Mouse (Mus musculus): ENCODE data around the gene Mmp23. TPM values are rescaled to one million over a fixed set of nuclear protein-coding genes. Genes with fewer than 3 reads are reported as not detected.
A peak's percentile ranks its signal among the peaks of the same experiment; 100 is the strongest.
"Not testable (repeated sequence)": the region's sequence is repeated elsewhere in the genome, so short reads cannot be mapped to it uniquely, and the experiment has no call there.

Mmp23 gene
- polyA plus RNA-seq, 1 experiment = 3.7 TPM

DNA sequence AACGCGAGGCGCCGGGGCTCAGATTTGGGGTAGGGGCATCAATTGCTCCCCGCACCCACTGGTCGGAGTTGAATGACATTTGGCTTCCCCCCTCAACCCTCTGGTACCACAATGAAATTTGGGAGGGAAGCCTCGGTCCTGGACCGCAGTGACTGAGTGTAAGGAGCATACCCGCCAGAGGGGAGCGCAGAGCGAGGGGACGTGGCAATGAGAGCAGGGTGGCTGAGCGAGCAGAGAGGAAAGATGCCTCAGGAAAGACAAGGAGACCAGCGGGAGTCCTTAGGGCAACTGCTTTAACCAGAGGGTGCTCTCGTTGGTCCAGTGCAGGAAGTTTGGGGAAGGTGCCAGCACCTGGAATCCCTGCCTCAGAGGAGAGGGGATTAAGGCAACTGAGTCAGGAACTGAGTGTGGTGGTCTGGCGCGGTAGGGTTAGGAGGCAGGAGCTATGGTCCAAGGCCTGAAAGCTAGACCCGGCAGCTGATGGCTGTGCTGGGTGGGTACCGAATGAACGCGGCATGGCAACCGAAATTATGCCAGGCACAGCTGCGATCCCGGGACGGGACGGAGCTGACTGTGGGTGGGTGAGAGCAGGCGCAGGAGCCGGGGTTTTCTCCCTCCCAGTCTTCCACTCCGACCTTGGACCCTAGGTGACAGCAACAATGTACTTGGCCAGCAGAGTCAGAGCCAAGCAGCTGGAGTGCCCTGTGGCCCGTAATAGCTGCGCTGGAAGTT, 433 bp upstream of the Mmp23 start:
- peak overlapping the region; percentile 35 for H3K4me3 ChIP-seq (ENCODE audit: control insufficient read depth, low read depth, low read length)
- no peaks in the 10 kb centered on the region for H3K36me3 ChIP-seq (ENCODE audit: control insufficient read depth, insufficient read depth, low read length)
- peaks cover 37% of the 10 kb centered on the region for H3K4me1 ChIP-seq (ENCODE audit: control insufficient read depth, insufficient read depth, low read length)
- TF ChIP-seq CTCF (IDR thresholded peaks at IDR 0.05; ENCODE audit: control insufficient read depth, insufficient read depth, insufficient replicate concordance, low read depth, low read length) = no peak
- TF ChIP-seq POLR2A (IDR thresholded peaks at IDR 0.05; ENCODE audit: control insufficient read depth, low read depth, low read length) = no peak
- no peak overlapping the region for H3K27ac ChIP-seq (ENCODE audit: control insufficient read depth, insufficient read depth, low read depth, low read length)
- no peaks in the 10 kb centered on the region for H3K27me3 ChIP-seq (ENCODE audit: control insufficient read depth, insufficient read depth, low read length)

DNA sequence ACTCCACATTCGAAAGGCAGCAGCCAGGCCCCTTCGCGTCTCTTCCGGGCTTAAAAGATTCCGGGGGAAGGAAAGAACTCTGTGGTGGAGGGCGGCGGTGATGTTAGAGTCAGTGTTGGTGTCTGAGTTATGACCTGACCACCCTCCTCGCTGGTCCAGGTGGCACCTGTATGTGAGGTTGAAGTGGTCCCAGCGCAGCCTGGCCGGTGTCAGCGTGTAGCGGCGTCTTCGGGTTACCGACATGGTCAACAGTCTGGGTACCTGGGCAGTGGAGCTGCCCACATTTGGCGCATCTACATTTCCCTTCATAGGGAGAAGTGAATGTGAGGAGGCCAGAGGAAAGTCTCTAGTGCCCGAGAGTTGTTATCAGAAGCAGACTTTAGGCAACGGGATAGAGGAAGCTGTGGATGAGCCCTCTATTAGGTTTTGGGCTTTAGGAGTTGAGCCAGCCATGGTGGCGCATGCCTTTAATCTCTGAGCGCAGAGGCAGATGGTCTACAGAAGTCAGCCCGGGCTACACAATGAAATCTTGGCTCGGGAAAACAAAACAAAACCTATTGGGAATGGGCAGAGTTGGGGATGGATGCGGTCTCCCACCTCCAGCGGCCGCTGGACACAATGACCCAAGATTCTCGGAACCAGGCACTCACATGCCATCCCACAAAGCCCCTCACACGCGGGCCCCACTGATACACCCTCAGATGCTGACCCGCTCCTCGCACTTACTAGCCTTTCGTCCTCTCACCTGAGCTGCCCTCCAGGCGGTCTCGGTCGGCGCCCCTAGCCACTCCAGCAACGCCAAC, 700 bp downstream of the Mmp23 start:
- Histone ChIP-seq H3K36me3 (ENCODE audit: control insufficient read depth, insufficient read depth, low read length) (peaks cover 1% of the 10 kb centered on the region; the same call in 1 of the 2 replicates), H3K27ac (ENCODE audit: control insufficient read depth, insufficient read depth, low read depth, low read length) (no peak overlapping the region), H3K4me1 (ENCODE audit: control insufficient read depth, insufficient read depth, low read length) (peaks cover 37% of the 10 kb centered on the region), H3K27me3 (ENCODE audit: control insufficient read depth, insufficient read depth, low read length) (no peaks in the 10 kb centered on the region), H3K4me3 (ENCODE audit: control insufficient read depth, low read depth, low read length) (peak overlapping the region; percentile 35)
- no peak for TF ChIP-seq POLR2A (IDR thresholded peaks at IDR 0.05; ENCODE audit: control insufficient read depth, low read depth, low read length)
- no peak for TF ChIP-seq CTCF (IDR thresholded peaks at IDR 0.05; ENCODE audit: control insufficient read depth, insufficient read depth, insufficient replicate concordance, low read depth, low read length)

DNA sequence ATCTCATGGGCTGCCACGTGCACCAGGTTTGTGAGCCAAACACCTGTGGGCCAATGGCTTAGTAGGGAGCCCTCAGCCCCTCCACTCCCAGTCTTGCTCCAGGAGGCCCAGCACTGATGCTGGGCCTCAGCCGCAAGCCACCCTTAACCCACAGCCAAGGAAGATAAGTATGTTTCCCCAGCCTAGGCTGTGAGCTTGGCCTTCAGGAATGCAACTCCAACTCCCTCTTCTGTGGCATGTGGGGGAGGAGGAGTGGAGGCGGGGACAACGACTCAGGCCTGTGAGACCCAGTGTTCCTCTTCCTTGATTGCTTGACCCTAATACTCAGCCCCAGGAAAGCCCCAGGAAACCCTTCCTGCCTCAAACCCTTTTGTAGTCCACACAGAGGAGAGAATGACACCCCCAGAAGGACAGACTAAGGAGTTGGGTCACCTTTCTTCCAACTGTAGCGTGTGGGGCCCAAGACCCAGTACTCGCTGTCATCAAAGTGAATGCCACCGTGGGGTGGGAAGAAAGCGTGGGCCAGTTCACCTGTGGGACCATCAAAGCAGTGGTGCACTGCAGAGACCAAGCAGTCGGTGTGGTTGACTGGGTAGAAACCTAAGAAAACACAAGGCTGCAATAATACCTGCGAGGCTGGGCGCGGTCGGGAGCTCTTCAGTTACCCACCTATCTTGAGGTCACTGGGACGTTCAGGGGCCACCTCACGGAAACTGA, 1.5 kb downstream of the Mmp23 start:
- Histone ChIP-seq H3K27me3 (ENCODE audit: control insufficient read depth, insufficient read depth, low read length) (no peaks in the 10 kb centered on the region), H3K36me3 (ENCODE audit: control insufficient read depth, insufficient read depth, low read length) (peaks cover 1% of the 10 kb centered on the region; the same call in 1 of the 2 replicates), H3K4me1 (ENCODE audit: control insufficient read depth, insufficient read depth, low read length) (peaks cover 37% of the 10 kb centered on the region), H3K27ac (ENCODE audit: control insufficient read depth, insufficient read depth, low read depth, low read length) (peak overlapping the region; percentile 33; the same call in 1 of the 2 replicates), H3K4me3 (ENCODE audit: control insufficient read depth, low read depth, low read length) (no peak overlapping the region)
- TF ChIP-seq POLR2A (IDR thresholded peaks at IDR 0.05; ENCODE audit: control insufficient read depth, low read depth, low read length) (no peak), CTCF (IDR thresholded peaks at IDR 0.05; ENCODE audit: control insufficient read depth, insufficient read depth, insufficient replicate concordance, low read depth, low read length) (no peak)

DNA sequence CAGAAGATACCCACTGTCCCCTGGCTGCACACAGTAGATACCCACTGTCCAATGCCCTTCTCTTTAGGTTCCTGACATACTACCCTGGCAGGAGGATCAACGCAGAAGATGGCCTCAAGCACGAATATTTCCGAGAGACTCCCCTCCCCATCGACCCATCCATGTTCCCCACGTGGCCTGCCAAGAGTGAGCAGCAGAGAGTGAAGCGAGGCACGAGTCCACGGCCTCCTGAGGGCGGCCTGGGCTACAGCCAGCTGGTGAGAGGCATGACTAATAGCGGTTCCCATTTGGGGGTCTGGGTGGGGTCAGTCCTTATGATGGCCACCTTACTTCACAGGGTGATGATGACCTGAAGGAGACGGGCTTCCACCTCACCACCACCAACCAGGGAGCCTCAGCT, 3.8 kb downstream of the Mmp23 start:
- H3K4me1 ChIP-seq (ENCODE audit: control insufficient read depth, insufficient read depth, low read length) = peaks cover 27% of the 10 kb centered on the region
- no peak overlapping the region for H3K27ac ChIP-seq (ENCODE audit: control insufficient read depth, insufficient read depth, low read depth, low read length)
- no peak overlapping the region for H3K4me3 ChIP-seq (ENCODE audit: control insufficient read depth, low read depth, low read length)
- no peaks in the 10 kb centered on the region for H3K27me3 ChIP-seq (ENCODE audit: control insufficient read depth, insufficient read depth, low read length)
- H3K36me3 ChIP-seq (ENCODE audit: control insufficient read depth, insufficient read depth, low read length) = peaks cover 1% of the 10 kb centered on the region; the same call in 1 of the 2 replicates
- no peak for TF ChIP-seq POLR2A (IDR thresholded peaks at IDR 0.05; ENCODE audit: control insufficient read depth, low read depth, low read length)
- TF ChIP-seq CTCF (IDR thresholded peaks at IDR 0.05; ENCODE audit: control insufficient read depth, insufficient read depth, insufficient replicate concordance, low read depth, low read length) = no peak

DNA sequence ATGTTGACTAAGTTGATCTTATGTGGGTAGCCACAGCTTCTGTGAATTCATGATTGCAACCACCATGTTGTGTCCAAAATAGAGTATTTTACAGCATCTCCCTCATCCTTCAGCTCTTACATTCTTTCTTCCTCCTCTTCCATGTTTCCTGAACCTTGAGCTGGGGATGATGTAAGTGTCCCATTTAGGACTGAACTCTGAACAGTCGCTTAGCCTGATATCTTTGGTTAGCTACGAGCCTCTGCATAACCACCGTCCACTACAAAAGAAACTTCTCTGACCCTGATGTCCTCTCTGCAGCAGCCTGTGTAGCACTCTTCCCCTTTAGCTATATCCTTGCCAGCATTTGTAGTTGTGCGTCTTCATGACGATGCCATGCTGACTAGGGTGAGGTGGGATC, 7.5 kb downstream of the Mmp23 start:
- Histone ChIP-seq H3K4me1 (ENCODE audit: control insufficient read depth, insufficient read depth, low read length) (no peaks in the 10 kb centered on the region), H3K27ac (ENCODE audit: control insufficient read depth, insufficient read depth, low read depth, low read length) (no peak overlapping the region), H3K27me3 (ENCODE audit: control insufficient read depth, insufficient read depth, low read length) (no peaks in the 10 kb centered on the region), H3K4me3 (ENCODE audit: control insufficient read depth, low read depth, low read length) (no peak overlapping the region), H3K36me3 (ENCODE audit: control insufficient read depth, insufficient read depth, low read length) (peaks cover 7% of the 10 kb centered on the region)
- TF ChIP-seq POLR2A (IDR thresholded peaks at IDR 0.05; ENCODE audit: control insufficient read depth, low read depth, low read length) (no peak), CTCF (IDR thresholded peaks at IDR 0.05; ENCODE audit: control insufficient read depth, insufficient read depth, insufficient replicate concordance, low read depth, low read length) (no peak)

DNA sequence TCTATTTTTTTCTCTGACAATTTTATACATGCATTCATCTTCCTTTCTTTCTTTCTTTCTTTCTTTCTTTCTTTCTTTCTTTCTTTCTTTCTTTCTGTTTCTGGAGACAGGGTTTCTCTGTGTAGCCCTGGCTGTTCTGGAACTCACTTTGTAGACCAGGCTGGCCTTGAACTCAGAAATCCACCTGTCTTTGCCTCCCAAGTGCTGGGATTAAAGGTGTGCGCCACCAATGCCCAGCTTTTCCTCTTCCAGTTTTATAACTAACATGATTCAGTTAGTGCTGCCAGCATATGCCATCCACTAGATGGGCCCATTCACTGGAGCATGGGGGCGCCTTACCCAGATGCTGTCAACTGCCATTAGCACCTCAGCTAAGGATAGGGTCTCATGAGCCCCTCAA, 7.9 kb downstream of the Mmp23 start, which contains the start of gene Gm10563:
Gm10563 (minus strand) TSS at position 101 of the 400 bp plus-strand sequence.
- H3K4me1 ChIP-seq (ENCODE audit: control insufficient read depth, insufficient read depth, low read length); H3K36me3 ChIP-seq (ENCODE audit: control insufficient read depth, insufficient read depth, low read length): not testable (repeated sequence)

DNA sequence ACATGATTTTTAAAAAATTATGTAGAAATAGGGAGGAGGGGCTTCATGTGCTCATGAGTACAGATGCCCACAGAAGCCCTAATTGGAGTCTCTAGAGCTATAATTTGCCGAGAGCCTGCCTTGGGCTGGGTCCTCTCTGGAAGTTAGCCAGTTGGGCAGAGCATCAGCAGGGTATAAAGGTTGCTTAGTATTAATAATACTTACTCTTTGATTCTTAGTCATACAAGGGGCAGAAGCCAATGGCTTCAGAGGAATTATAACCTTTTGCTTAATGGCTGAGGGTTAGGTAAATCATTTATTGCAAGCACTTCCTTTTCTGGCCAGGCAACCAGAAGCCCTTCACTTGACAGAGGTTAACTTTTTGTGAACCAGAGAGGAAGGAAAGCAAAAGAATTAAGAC, 9.7 kb downstream of the Mmp23 start:
- TF ChIP-seq CTCF (IDR thresholded peaks at IDR 0.05; ENCODE audit: control insufficient read depth, insufficient read depth, insufficient replicate concordance, low read depth, low read length) (no peak), POLR2A (IDR thresholded peaks at IDR 0.05; ENCODE audit: control insufficient read depth, low read depth, low read length) (no peak)
- no peak overlapping the region for H3K4me3 ChIP-seq (ENCODE audit: control insufficient read depth, low read depth, low read length)
- H3K27me3 ChIP-seq (ENCODE audit: control insufficient read depth, insufficient read depth, low read length) = no peaks in the 10 kb centered on the region
- H3K36me3 ChIP-seq (ENCODE audit: control insufficient read depth, insufficient read depth, low read length) = peaks cover 8% of the 10 kb centered on the region
- no peak overlapping the region for H3K27ac ChIP-seq (ENCODE audit: control insufficient read depth, insufficient read depth, low read depth, low read length)
- no peaks in the 10 kb centered on the region for H3K4me1 ChIP-seq (ENCODE audit: control insufficient read depth, insufficient read depth, low read length)

More for the DNA sequence above, 7.9 kb downstream of the Mmp23 start, which contains the start of gene Gm10563:
- not testable (repeated sequence) for H3K4me3 ChIP-seq (ENCODE audit: control insufficient read depth, low read depth, low read length); H3K27ac ChIP-seq (ENCODE audit: control insufficient read depth, insufficient read depth, low read depth, low read length); H3K27me3 ChIP-seq (ENCODE audit: control insufficient read depth, insufficient read depth, low read length)
